Mouse (Mus musculus) cerebellum, postnatal 36 days (tissue): ENCODE measurements at regions not wholly inside any gene's neighbourhood (a gene's known extent, or its start where the extent isn't known, plus 50 kb on each side); places are given as distances from the start of the nearest gene placed in this dataset.
A peak's percentile ranks its signal among the peaks of the same experiment; 100 is the strongest.

Experiments
- DNase-seq, 2 experiments: peaks; one replicate each; pipeline ENCODE4 v3.0.0; 2021 to 2022; ENCODE audit warnings: mixed read lengths in 2 of 2

DNA sequence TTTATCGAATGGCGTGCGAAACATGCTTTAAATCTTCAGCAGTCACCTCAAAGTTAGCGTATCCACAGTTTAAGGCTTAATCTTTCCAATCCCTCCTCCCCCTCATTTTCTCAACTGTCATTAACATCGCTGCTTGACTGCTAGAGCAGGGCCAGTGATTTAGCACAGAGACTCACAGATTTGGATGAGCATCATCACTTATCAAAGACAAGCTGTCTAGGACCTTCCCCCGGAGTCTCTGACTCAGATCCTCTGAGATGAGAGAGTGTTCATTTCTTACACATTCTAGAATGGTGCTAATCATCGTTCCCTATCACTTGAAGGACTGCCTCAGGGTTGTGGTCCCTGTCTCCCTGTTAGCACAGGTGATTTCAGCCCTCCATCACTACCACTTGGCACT is 112.1 kb upstream of the Tmem132c start:
- no peak for DNase-seq

- DNase-seq, result no peak
Observed at GRCm38 (mm10) chr5:127134441-127134840, 107.2 kb upstream of the Tmem132c start.

DNA sequence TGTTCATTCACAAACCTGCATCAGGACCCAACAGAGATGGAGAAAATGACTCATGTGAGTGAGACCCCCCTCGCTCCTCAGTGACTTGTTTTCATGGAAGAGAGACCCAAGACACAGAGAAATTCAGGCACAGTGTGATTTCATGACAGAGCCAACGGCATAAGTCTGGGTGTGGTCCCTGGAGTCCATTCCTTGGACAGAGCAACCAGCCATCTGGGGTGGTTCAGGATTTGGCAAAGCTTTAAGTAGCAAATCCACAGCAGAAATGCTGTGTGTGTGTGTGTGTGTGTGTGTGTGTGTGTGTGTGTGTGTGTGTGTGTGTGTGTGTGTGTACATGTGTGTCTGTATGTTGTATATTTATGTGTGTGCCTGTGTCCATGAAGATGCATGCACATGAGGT is 101.0 kb upstream of the Tmem132c start:
- DNase-seq, result no peak

DNA sequence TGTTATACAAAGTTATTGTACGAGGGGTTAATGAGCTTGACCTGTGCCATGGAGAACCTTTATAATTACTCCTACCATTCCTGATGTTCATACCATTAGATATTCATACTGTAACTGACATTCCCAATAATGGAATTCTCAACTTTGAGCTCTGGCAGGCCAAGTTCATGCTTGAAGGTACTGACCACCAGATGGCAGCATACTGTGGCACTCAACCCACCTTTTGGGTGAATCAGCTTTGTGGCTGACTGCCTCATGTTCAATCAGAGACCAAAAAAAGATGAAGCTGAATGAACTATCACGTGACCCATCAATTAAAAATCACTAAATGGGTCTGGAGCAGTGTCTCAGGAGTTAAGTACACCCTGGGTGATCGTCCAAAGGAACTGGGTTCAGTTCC is 81.3 kb upstream of the Tmem132c start:
- peak; percentile 36 to 51 for DNase-seq

GRCm38 (mm10) chr5:127163376-127163775 is 78.2 kb upstream of the Tmem132c start:
- no peak for DNase-seq

DNA sequence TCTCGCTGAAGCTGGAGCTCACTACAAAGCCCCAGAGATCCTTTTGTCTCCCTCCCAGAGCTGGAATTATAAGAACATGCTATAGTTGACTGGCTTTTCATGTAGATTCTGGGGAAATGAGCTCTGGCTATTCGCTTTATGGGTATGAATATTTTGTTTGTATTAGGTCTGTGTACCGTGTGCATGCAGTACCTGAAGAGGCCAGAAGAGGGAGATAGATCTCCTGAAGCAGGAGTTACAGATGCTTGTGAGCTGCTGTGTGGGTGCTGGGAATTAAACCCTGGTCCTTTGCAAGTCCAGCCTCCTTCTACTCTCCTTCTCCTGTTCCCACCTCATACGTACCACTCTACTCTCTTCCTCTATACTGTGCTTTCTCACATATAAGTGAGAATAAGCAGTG is 52.6 kb upstream of the Tmem132c start:
- no peak for DNase-seq
